Mouse (Mus musculus) heart, postnatal 0 days (tissue): ENCODE measurements around the gene Pgm5. TPM values are rescaled to one million over a fixed set of nuclear protein-coding genes. Genes with fewer than 3 reads are reported as not detected.
"Not testable (repeated sequence)": the region's sequence is repeated elsewhere in the genome, so short reads cannot be mapped to it uniquely, and the experiment has no call there.

Source experiments
- ATAC-seq: fragments of 200-750 bp; cut with Nextera tagmentation; 2 replicates; pipeline ENCODE4 v1.8.0; 2017; ENCODE audit warnings: low read depth, moderate number of reproducible peaks, moderate library complexity; ENCODE audit not compliant: insufficient read depth
- DNase-seq: peaks from one replicate; pipeline ENCODE4 v3.0.0-alpha.2; 2016; ENCODE audit warnings: low spot score
- H3K27ac ChIP-seq: fragments of 300-500 bp; sonication (generic); 2 replicates; pipeline ENCODE4 v1.5.1; 2014; ENCODE audit warnings: low read depth, mild to moderate bottlenecking
- H3K27me3 ChIP-seq: fragments of 300-500 bp; sonication (generic); 2 replicates; pipeline ENCODE4 v1.6.1; 2014; ENCODE audit warnings: low read length, mixed read lengths; ENCODE audit not compliant: control insufficient read depth, insufficient read depth
- H3K36me3 ChIP-seq: fragments of 300-500 bp; sonication (generic); replicated peaks from 2 replicates; pipeline ENCODE4 v1.6.1; 2014; ENCODE audit warnings: low read length, mixed read lengths; ENCODE audit not compliant: control insufficient read depth, insufficient read depth
- H3K4me1 ChIP-seq: fragments of 300-500 bp; sonication (generic); 2 replicates; pipeline ENCODE4 v1.6.1; 2014; ENCODE audit warnings: antibody characterized with exemption; ENCODE audit not compliant: control insufficient read depth, insufficient read depth
- H3K4me2 ChIP-seq: fragments of 300-500 bp; sonication (generic); 2 replicates; pipeline ENCODE4 v1.6.1; 2014; ENCODE audit warnings: low read depth, mild to moderate bottlenecking, low read length, moderate library complexity
- H3K4me3 ChIP-seq: fragments of 300-500 bp; sonication (generic); 2 replicates; pipeline ENCODE4 v1.5.1; 2014; ENCODE audit warnings: low read depth, low read length
- H3K9ac ChIP-seq: fragments of 300-500 bp; sonication (generic); replicated peaks from 2 replicates; pipeline ENCODE4 v1.6.1; 2014; ENCODE audit warnings: low read depth, low read length, mixed read lengths
- H3K9me3 ChIP-seq: fragments of 300-500 bp; sonication (generic); replicated peaks from 2 replicates; pipeline ENCODE4 v1.6.1; 2016; ENCODE audit warnings: low read length; ENCODE audit not compliant: control insufficient read depth
- CTCF ChIP-seq: IDR thresholded peaks from 2 replicates; pipeline ENCODE4 v1.5.1; 2016; ENCODE audit warnings: antibody characterized with exemption, control low read depth, low read depth
- EP300 ChIP-seq: IDR thresholded peaks from 2 replicates; pipeline ENCODE4 v1.6.1; 2016; ENCODE audit warnings: antibody characterized with exemption, low read depth
- WGBS: fragments of 180-500 bp; shearing (Covaris S2); extraction: QIAGEN DNeasy Blood & Tissue Kit; methylation state at CpG from one replicate; pipeline ENCODE4 v1.1.7; 2014; 5-methylcytosine and 5-hydroxymethylcytosine counted together
- polyA plus RNA-seq: library from polyadenylated mRNA; unstranded; fragments of >200 nt; fragmentation: Nextera tagmentation; extraction: Ambion mirVana; gene quantifications from 2 replicates; pipeline ENCODE4 v1.2.1, GENCODE M21; 2015
- total RNA-seq: library from RNA; depleted of rRNA; stranded (reverse); fragments of >200 nt; gene quantifications from 2 replicates; pipeline ENCODE4 v1.2.3, GENCODE M21; 2014; ENCODE audit warnings: low replicate concordance

Gene Pgm5
- total and polyA plus RNA-seq, 2 experiments from 2014 or later: 4.9 to 163 TPM

GRCm38 (mm10) chr19:24881237-24881636 is 19.6 kb upstream of the Pgm5 start:
- Histone ChIP-seq H3K4me3 (no peak overlapping the region), H3K4me1 (no peaks in the 10 kb centered on the region), H3K27ac (no peak overlapping the region), H3K9ac (no peak overlapping the region), H3K4me2 (no peak overlapping the region), H3K36me3 (no peaks in the 10 kb centered on the region), H3K9me3 (0 out of 2 replicates have a peak, but pooled peaks cover 3% of the 10 kb centered on the region), H3K27me3 (no peaks in the 10 kb centered on the region)
- 64% methylated on average over 4 of the region's 4 CpGs for WGBS
- ATAC-seq: no peak
- DNase-seq: no peak
- no peak for TF ChIP-seq CTCF
- TF ChIP-seq EP300: no peak

- not testable (repeated sequence) for H3K27me3 ChIP-seq, H3K4me2 ChIP-seq, H3K36me3 ChIP-seq, H3K27ac ChIP-seq, H3K9me3 ChIP-seq, H3K4me1 ChIP-seq, DNase-seq, H3K4me3 ChIP-seq, H3K9ac ChIP-seq
- WGBS: 77% methylated on average over 23 of the region's 26 CpGs
- ATAC-seq: peak; percentile 49; the same call in 1 of the 2 replicates
Observed at GRCm38 (mm10) chr19:24875129-24875870, 13.6 kb upstream of the Pgm5 start, which contains the start of gene Gm10053. Gene Gm10053, plus strand, starts transcription at chr19:24875686.

DNA sequence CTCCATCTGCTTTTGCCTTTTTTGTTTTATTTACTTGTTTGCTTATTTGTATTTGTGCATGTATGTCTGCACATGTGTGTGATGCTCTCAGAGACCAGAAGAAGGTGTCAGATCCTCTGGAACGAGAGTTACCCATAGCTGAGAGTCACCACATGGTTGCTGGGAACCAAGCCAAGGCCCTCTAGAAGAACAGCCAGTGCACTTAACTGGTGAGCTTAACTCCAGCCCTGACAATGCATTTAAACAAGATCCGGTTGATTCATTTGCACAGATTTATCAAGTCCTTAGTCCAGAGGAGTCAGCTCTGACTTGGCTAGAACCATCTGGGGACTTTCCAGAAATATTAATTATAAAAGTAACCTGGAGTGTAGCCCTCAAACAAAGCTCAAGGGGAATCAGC is 12.2 kb upstream of the Pgm5 start:
- Histone ChIP-seq H3K27me3 (no peaks in the 10 kb centered on the region), H3K4me1 (no peaks in the 10 kb centered on the region), H3K36me3 (no peaks in the 10 kb centered on the region), H3K4me2 (no peak overlapping the region), H3K9ac (no peak overlapping the region), H3K9me3 (0 out of 2 replicates have a peak, but pooled peaks cover 3% of the 10 kb centered on the region), H3K4me3 (no peak overlapping the region), H3K27ac (no peak overlapping the region)
- TF ChIP-seq CTCF (no peak), EP300 (no peak)
- ATAC-seq (no peak), DNase-seq (no peak)
- WGBS: 10% methylated on average over 2 of the region's 2 CpGs

DNA sequence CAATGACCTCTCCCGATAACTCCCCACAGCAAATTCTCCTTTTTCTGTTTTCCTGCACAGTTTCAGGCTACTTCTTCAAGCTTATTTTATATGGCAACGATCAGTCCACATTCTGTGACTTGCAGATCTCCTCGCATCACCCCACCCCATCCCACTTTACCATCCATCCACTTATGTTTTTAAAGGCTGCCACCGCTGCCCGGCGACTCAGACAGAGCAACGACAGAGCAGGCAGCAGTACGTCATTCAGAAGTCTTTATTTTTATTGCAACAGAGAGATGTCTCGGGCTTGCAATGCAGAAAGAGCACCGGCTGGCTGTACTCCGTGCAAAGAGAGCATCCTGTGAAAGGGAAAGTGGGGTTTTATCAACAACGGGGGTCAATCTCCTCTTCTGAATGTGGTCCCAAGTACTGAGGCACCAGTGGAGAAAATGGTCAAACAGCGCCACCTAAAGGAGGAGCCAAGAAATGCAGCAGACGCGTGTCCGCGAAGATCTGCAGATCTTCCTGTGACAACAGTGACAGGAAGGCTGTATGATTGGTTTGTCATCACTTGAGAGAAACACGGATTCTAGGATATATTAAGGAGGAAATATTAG is 9.5 kb upstream of the Pgm5 start:
- Histone ChIP-seq H3K27me3 (no peaks in the 10 kb centered on the region), H3K27ac (no peak overlapping the region), H3K9ac (no peak overlapping the region), H3K9me3 (no peaks in the 10 kb centered on the region), H3K36me3 (no peaks in the 10 kb centered on the region), H3K4me2 (peak overlapping the region; percentile 53), H3K4me1 (no peaks in the 10 kb centered on the region), H3K4me3 (peak overlapping the region; percentile 30)
- DNase-seq (peak; percentile 66), ATAC-seq (peak; percentile 41; the same call in 1 of the 2 replicates)
- TF ChIP-seq CTCF (peak; percentile 96), EP300 (no peak)
- 11% methylated on average over 18 of the region's 18 CpGs for WGBS

DNA sequence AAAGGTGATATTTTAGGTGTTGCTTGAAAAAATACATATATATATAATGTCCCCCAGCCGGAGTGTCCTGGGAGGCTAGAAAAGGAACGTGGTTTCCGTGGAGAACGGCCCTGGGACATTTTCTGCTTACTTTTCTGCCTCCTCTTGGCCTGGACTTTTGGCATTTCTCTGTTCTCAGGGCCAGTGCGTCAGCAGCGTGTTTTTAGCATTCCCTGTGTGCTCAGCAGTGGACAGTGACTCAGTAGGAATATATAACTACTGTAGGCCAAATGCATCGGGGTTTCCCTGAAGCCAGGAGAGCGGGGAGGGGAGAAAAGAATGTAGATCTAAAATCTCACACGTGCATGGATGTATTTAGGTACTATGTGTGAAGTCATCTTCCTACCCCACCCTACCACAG is 3.8 kb upstream of the Pgm5 start:
- ATAC-seq (no peak), DNase-seq (no peak)
- WGBS: 82% methylated on average over 9 of the region's 9 CpGs

More for the DNA sequence above, 3.8 kb upstream of the Pgm5 start:
- H3K36me3 ChIP-seq: no peaks in the 10 kb centered on the region
- H3K27me3 ChIP-seq: no peaks in the 10 kb centered on the region
- H3K9ac ChIP-seq: no peak overlapping the region
- H3K4me1 ChIP-seq: peaks cover 4% of the 10 kb centered on the region; the same call in 1 of the 2 replicates
- H3K27ac ChIP-seq: no peak overlapping the region
- no peak for TF ChIP-seq EP300
- TF ChIP-seq CTCF: no peak
- H3K4me2 ChIP-seq: no peak overlapping the region
- no peak overlapping the region for H3K4me3 ChIP-seq
- H3K9me3 ChIP-seq: no peaks in the 10 kb centered on the region
